Mouse (Mus musculus): ENCODE results near the gene Edar. TPM values are rescaled to one million over a fixed set of nuclear protein-coding genes. Genes with fewer than 3 reads are reported as not detected.

Edar gene
- polyA plus RNA-seq, 1 experiment, result 0.55 TPM

- Histone ChIP-seq H3K4me1 (ENCODE audit: control insufficient read depth, insufficient read depth, low read length) (no peaks in the 10 kb centered on the region), H3K4me3 (replicated peaks; ENCODE audit: control insufficient read depth, low read depth, low read length) (no peak overlapping the region)
- 75% methylated on average over 7 of the region's 7 CpGs for WGBS
Observed at GRCm38 (mm10) chr10:58601946-58602345, 73.5 kb downstream of the Edar start.

GRCm38 (mm10) chr10:58601431-58601901 is 74.0 kb downstream of the Edar start:
- H3K27ac ChIP-seq (ENCODE audit: control insufficient read depth, insufficient read depth, low read depth, low read length, poor library complexity), result no peak overlapping the region
- WGBS, result 79% methylated on average over 6 of the region's 6 CpGs
- no peaks in the 10 kb centered on the region for H3K4me1 ChIP-seq (ENCODE audit: control insufficient read depth, insufficient read depth, low read length)
- no peak for TF ChIP-seq POLR2A (IDR thresholded peaks at IDR 0.05; ENCODE audit: borderline replicate concordance, control insufficient read depth, low read depth, low read length)
- no peak for TF ChIP-seq CTCF (IDR thresholded peaks at IDR 0.05; ENCODE audit: control insufficient read depth, insufficient read depth, low read length)
- no peak overlapping the region for H3K4me3 ChIP-seq (replicated peaks; ENCODE audit: control insufficient read depth, low read depth, low read length)

More at GRCm38 (mm10) chr10:58601946-58602345, 73.5 kb downstream of the Edar start:
- H3K27ac ChIP-seq (ENCODE audit: control insufficient read depth, insufficient read depth, low read depth, low read length, poor library complexity), result no peak overlapping the region
- TF ChIP-seq CTCF (IDR thresholded peaks at IDR 0.05; ENCODE audit: control insufficient read depth, insufficient read depth, low read length) (no peak), POLR2A (IDR thresholded peaks at IDR 0.05; ENCODE audit: borderline replicate concordance, control insufficient read depth, low read depth, low read length) (no peak)

- no peak overlapping the region for H3K27ac ChIP-seq (ENCODE audit: control insufficient read depth, insufficient read depth, low read depth, low read length, poor library complexity)
- 73% methylated on average over 5 of the region's 5 CpGs for WGBS
- TF ChIP-seq POLR2A (IDR thresholded peaks at IDR 0.05; ENCODE audit: borderline replicate concordance, control insufficient read depth, low read depth, low read length) (no peak), CTCF (IDR thresholded peaks at IDR 0.05; ENCODE audit: control insufficient read depth, insufficient read depth, low read length) (no peak)
- no peaks in the 10 kb centered on the region for H3K4me1 ChIP-seq (ENCODE audit: control insufficient read depth, insufficient read depth, low read length)
- H3K4me3 ChIP-seq (replicated peaks; ENCODE audit: control insufficient read depth, low read depth, low read length), result no peak overlapping the region
Observed at GRCm38 (mm10) chr10:58600983-58601382, 74.5 kb downstream of the Edar start.

GRCm38 (mm10) chr10:58600151-58600550 is 75.3 kb downstream of the Edar start:
- TF ChIP-seq CTCF (IDR thresholded peaks at IDR 0.05; ENCODE audit: control insufficient read depth, insufficient read depth, low read length), result no peak
- no peak for TF ChIP-seq POLR2A (IDR thresholded peaks at IDR 0.05; ENCODE audit: borderline replicate concordance, control insufficient read depth, low read depth, low read length)
- Histone ChIP-seq H3K27ac (ENCODE audit: control insufficient read depth, insufficient read depth, low read depth, low read length, poor library complexity) (no peak overlapping the region), H3K4me1 (ENCODE audit: control insufficient read depth, insufficient read depth, low read length) (no peaks in the 10 kb centered on the region), H3K4me3 (replicated peaks; ENCODE audit: control insufficient read depth, low read depth, low read length) (no peak overlapping the region)
- 82% methylated on average over 5 of the region's 5 CpGs for WGBS

- 86% methylated on average over 5 of the region's 5 CpGs for WGBS
- H3K4me1 ChIP-seq (ENCODE audit: control insufficient read depth, insufficient read depth, low read length), result no peaks in the 10 kb centered on the region
- TF ChIP-seq CTCF (IDR thresholded peaks at IDR 0.05; ENCODE audit: control insufficient read depth, insufficient read depth, low read length) (no peak), POLR2A (IDR thresholded peaks at IDR 0.05; ENCODE audit: borderline replicate concordance, control insufficient read depth, low read depth, low read length) (no peak)
- no peak overlapping the region for H3K27ac ChIP-seq (ENCODE audit: control insufficient read depth, insufficient read depth, low read depth, low read length, poor library complexity)
- H3K4me3 ChIP-seq (replicated peaks; ENCODE audit: control insufficient read depth, low read depth, low read length), result no peak overlapping the region
Observed at GRCm38 (mm10) chr10:58595821-58596220, 79.6 kb downstream of the Edar start.

- 81% methylated on average over 3 of the region's 3 CpGs for WGBS
- no peak overlapping the region for H3K4me3 ChIP-seq (replicated peaks; ENCODE audit: control insufficient read depth, low read depth, low read length)
- no peaks in the 10 kb centered on the region for H3K4me1 ChIP-seq (ENCODE audit: control insufficient read depth, insufficient read depth, low read length)
- H3K27ac ChIP-seq (ENCODE audit: control insufficient read depth, insufficient read depth, low read depth, low read length, poor library complexity), result no peak overlapping the region
- TF ChIP-seq POLR2A (IDR thresholded peaks at IDR 0.05; ENCODE audit: borderline replicate concordance, control insufficient read depth, low read depth, low read length) (no peak), CTCF (IDR thresholded peaks at IDR 0.05; ENCODE audit: control insufficient read depth, insufficient read depth, low read length) (no peak)
Observed at GRCm38 (mm10) chr10:58595197-58595596, 80.3 kb downstream of the Edar start.

GRCm38 (mm10) chr10:58594486-58594885 is 81.0 kb downstream of the Edar start:
- WGBS, result 59% methylated on average over 3 of the region's 3 CpGs
- TF ChIP-seq POLR2A (IDR thresholded peaks at IDR 0.05; ENCODE audit: borderline replicate concordance, control insufficient read depth, low read depth, low read length), result no peak
- TF ChIP-seq CTCF (IDR thresholded peaks at IDR 0.05; ENCODE audit: control insufficient read depth, insufficient read depth, low read length), result no peak
- Histone ChIP-seq H3K27ac (ENCODE audit: control insufficient read depth, insufficient read depth, low read depth, low read length, poor library complexity) (no peak overlapping the region), H3K4me1 (ENCODE audit: control insufficient read depth, insufficient read depth, low read length) (no peaks in the 10 kb centered on the region), H3K4me3 (replicated peaks; ENCODE audit: control insufficient read depth, low read depth, low read length) (no peak overlapping the region)

- TF ChIP-seq CTCF (IDR thresholded peaks at IDR 0.05; ENCODE audit: control insufficient read depth, insufficient read depth, low read length) (no peak), POLR2A (IDR thresholded peaks at IDR 0.05; ENCODE audit: borderline replicate concordance, control insufficient read depth, low read depth, low read length) (no peak)
- WGBS, result 71% methylated on average over 5 of the region's 5 CpGs
- Histone ChIP-seq H3K27ac (ENCODE audit: control insufficient read depth, insufficient read depth, low read depth, low read length, poor library complexity) (no peak overlapping the region), H3K4me1 (ENCODE audit: control insufficient read depth, insufficient read depth, low read length) (no peaks in the 10 kb centered on the region), H3K4me3 (replicated peaks; ENCODE audit: control insufficient read depth, low read depth, low read length) (no peak overlapping the region)
Observed at GRCm38 (mm10) chr10:58585427-58586223, 89.8 kb downstream of the Edar start.

All from bone marrow, adult 2 months (tissue).